25 mouse cellular contexts compared by ENCODE assay signal in genomic region chr11:8473616-8474015, GRCm38 (mm10).
"Had no signal": no experiment of that assay in that cellular context is flagged by ENCODE, and none has a peak within 500 bp of the region (broad histone marks: within the 10 kb centered on the region; RNA-seq: fewer than 3 reads in every experiment).

No protein-coding gene starts in this region.

- H3K4me2 ChIP-seq: heart, embryonic 12.5 days; hindbrain, embryonic 12.5 days; hindbrain, embryonic 14.5 days; intestine, embryonic 15.5 days; kidney, embryonic 15.5 days; limb, embryonic 13.5 days had no signal

- H3K36me3 ChIP-seq: hindbrain, embryonic 12.5 days had no signal

- H3K4me3 ChIP-seq: gastrocnemius, adult 2 months; heart, embryonic 10.5 days; heart, embryonic 12.5 days; hindbrain, embryonic 10.5 days; hindbrain, embryonic 12.5 days; intestine, embryonic 15.5 days; kidney, embryonic 15.5 days; layer of hippocampus, adult 2 months; left cerebral cortex, adult 2 months; limb, embryonic 13.5 days had no signal

- DNase-seq: gastrocnemius, adult 2 months; gastrocnemius, postnatal 10 days; gastrocnemius, postnatal 25 days; heart, adult 18-20 months; heart, postnatal 10 days; heart, postnatal 4 days; kidney, adult 18-20 months; kidney, adult 8-10 months; kidney, postnatal 10 days; kidney, postnatal 25 days; kidney, postnatal 4 days had no signal

- H3K9me3 ChIP-seq: heart, embryonic 10.5 days; heart, embryonic 12.5 days; hindbrain, embryonic 10.5 days; hindbrain, embryonic 12.5 days; intestine, embryonic 15.5 days; kidney, embryonic 15.5 days; limb, embryonic 13.5 days had no signal

- H3K9ac ChIP-seq: heart, embryonic 12.5 days; hindbrain, embryonic 12.5 days; hindbrain, embryonic 14.5 days; intestine, embryonic 15.5 days; kidney, embryonic 15.5 days; limb, embryonic 13.5 days had no signal

- ATAC-seq: forebrain, embryonic 16.5 days; hindbrain, embryonic 16.5 days; inflammation-experienced regulatory T-cells, adult 6 months; intestine, embryonic 15.5 days; intestine, postnatal 0 days had no signal

- H3K27me3 ChIP-seq: heart, embryonic 12.5 days; intestine, embryonic 15.5 days; kidney, embryonic 15.5 days; limb, embryonic 13.5 days had no signal

- H3K27ac ChIP-seq: gastrocnemius, adult 2 months; heart, embryonic 10.5 days; hindbrain, embryonic 10.5 days; hindbrain, embryonic 12.5 days; hindbrain, embryonic 14.5 days; kidney, embryonic 15.5 days; layer of hippocampus, adult 2 months; left cerebral cortex, adult 2 months; limb, embryonic 13.5 days had no signal
